In the genomic region with DNA sequence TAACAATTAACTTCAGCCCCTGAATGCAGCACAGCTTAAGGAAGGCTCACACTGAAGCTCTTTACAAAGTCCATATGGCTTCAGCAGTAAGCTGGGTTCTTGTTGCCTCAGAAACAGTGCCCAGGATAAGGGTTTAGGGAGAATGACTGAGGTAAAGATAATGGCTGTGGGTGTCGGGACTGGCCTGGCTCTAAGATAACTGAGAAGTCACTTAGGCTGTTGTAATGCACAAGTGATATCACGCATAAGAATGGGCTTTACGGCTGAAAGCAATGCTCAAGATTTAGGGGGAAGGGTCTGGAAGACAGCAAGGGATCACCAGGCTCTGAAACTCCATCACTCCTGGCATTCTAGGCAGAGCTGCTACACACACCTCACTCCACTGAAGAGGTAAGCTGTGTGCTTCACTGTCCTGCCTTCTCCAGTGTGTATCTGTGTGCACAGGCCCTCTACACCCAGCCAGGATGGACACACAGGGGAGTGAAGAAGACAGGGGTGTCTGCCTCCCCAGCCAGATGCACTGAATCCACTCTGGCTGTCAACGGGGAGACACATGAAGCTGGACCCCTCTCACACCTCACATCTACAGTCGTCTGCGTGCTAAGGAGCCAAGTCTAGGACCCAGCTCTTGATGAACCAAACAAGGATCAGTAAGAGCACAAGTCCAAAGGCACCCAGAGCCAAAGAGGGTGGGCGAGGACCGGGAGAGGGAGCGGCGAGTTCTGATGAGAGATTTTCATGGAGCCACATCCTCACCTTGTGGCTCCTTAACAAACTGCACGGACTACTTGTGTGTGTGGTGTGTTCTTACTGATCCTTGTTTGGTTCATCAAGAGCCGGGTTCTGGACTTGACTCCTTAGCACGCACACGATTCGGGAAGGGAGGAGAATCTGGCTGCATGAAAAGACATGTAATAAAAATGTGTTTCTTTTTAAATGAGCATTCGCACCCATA, we compare ENCODE assay signal across 11 mouse cellular contexts. TPM values are rescaled to one million over a fixed set of nuclear protein-coding genes. Genes with fewer than 3 reads are reported as not detected.
DNase-seq lines count a peak whose midpoint lies in the region; ATAC-seq and TF ChIP-seq lines count a peak whose summit lies in the region.
"Had no signal": no experiment of that assay in that cellular context is flagged by ENCODE, and none has a peak within 500 bp of the region (broad histone marks: within the 10 kb centered on the region; RNA-seq: fewer than 3 reads in every experiment).

No protein-coding gene starts in this region.

- peaks cover 28% of the 10 kb centered on the region for H3K36me3 ChIP-seq in intestine, postnatal 0 days (ENCODE audit: control insufficient read depth, insufficient read depth)
- peaks cover 13% of the 10 kb centered on the region for H3K36me3 ChIP-seq in intestine, embryonic 15.5 days
- peaks cover 43% of the 10 kb centered on the region for H3K36me3 ChIP-seq in liver, embryonic 12.5 days
- H3K36me3 ChIP-seq in forebrain, embryonic 12.5 days (replicated peaks): peaks cover 31% of the 10 kb centered on the region

- H3K27ac ChIP-seq in intestine, postnatal 0 days (ENCODE audit: low read depth, low read length): no peak overlapping the region
- no peak overlapping the region for H3K27ac ChIP-seq in intestine, embryonic 15.5 days
- peak overlapping the region; percentile 18; the same call in 1 of the 2 replicates for H3K27ac ChIP-seq in liver, embryonic 12.5 days
- H3K27ac ChIP-seq in forebrain, embryonic 12.5 days: no peak overlapping the region

- peak; percentile 73 for DNase-seq in ES-CJ7 (ENCODE audit: low read depth, low spot score)
- peak; percentile 33 for DNase-seq in c-Kit-positive CD71-positive TER-119-positive erythroid progenitor cells, embryonic 14.5 days (ENCODE audit: low spot score)
- no peak for DNase-seq in urinary bladder, postnatal 4 days (ENCODE audit: low spot score in 2 of 2)
- DNase-seq: adrenal gland, postnatal 25 days; cerebellum, adult 9-10 months; kidney, adult 9 months; lung, postnatal 10 days had no signal

- H3K9me3 ChIP-seq in intestine, postnatal 0 days (ENCODE audit: control insufficient read depth): no peaks in the 10 kb centered on the region
- no peaks in the 10 kb centered on the region for H3K9me3 ChIP-seq in intestine, embryonic 15.5 days
- no peaks in the 10 kb centered on the region for H3K9me3 ChIP-seq in liver, embryonic 12.5 days (replicated peaks)
- no peaks in the 10 kb centered on the region for H3K9me3 ChIP-seq in forebrain, embryonic 12.5 days

- no peak for ATAC-seq in intestine, postnatal 0 days
- ATAC-seq in intestine, embryonic 15.5 days: no peak
- ATAC-seq in liver, embryonic 12.5 days: peak; percentile 35
- no peak for ATAC-seq in forebrain, embryonic 12.5 days (ENCODE audit: low FRiP score)

- 0 out of 2 replicates have a peak, but pooled peaks cover 2% of the 10 kb centered on the region for H3K4me1 ChIP-seq in intestine, postnatal 0 days (replicated peaks; ENCODE audit: control insufficient read depth, insufficient read depth, low read length)
- H3K4me1 ChIP-seq in intestine, embryonic 15.5 days (replicated peaks): peaks cover 19% of the 10 kb centered on the region
- H3K4me1 ChIP-seq in liver, embryonic 12.5 days: peaks cover 65% of the 10 kb centered on the region
- H3K4me1 ChIP-seq in forebrain, embryonic 12.5 days: peaks cover 42% of the 10 kb centered on the region

- no peak overlapping the region for H3K4me3 ChIP-seq in intestine, postnatal 0 days (ENCODE audit: low read depth, low read length)
- H3K4me3 ChIP-seq in intestine, embryonic 15.5 days (replicated peaks): no peak overlapping the region
- no peak overlapping the region for H3K4me3 ChIP-seq in liver, embryonic 12.5 days
- H3K4me3 ChIP-seq in forebrain, embryonic 12.5 days (replicated peaks): no peak overlapping the region

- H3K4me2 ChIP-seq in intestine, postnatal 0 days (replicated peaks; ENCODE audit: low read depth): no peak overlapping the region
- no peak overlapping the region for H3K4me2 ChIP-seq in intestine, embryonic 15.5 days (replicated peaks)
- peak overlapping the region; percentile 22 for H3K4me2 ChIP-seq in liver, embryonic 12.5 days
- H3K4me2 ChIP-seq in forebrain, embryonic 12.5 days: no peak overlapping the region

- TF ChIP-seq CTCF in intestine, postnatal 0 days (IDR thresholded peaks at IDR 0.05; ENCODE audit: low read depth): peak; percentile 47

- no peaks in the 10 kb centered on the region for H3K27me3 ChIP-seq in intestine, postnatal 0 days (replicated peaks; ENCODE audit: control insufficient read depth, insufficient read depth, low read length)
- no peaks in the 10 kb centered on the region for H3K27me3 ChIP-seq in intestine, embryonic 15.5 days (replicated peaks)
- H3K27me3 ChIP-seq in liver, embryonic 12.5 days (replicated peaks): no peaks in the 10 kb centered on the region
- H3K27me3 ChIP-seq in forebrain, embryonic 12.5 days: no peaks in the 10 kb centered on the region

- 85% methylated on average over 16 of the region's 16 CpGs for WGBS in intestine, postnatal 0 days
- 85% methylated on average over 16 of the region's 16 CpGs for WGBS in intestine, embryonic 15.5 days
- WGBS in liver, embryonic 12.5 days (ENCODE audit: insufficient replicate concordance): 69% methylated on average over 16 of the region's 16 CpGs
- 83% methylated on average over 16 of the region's 16 CpGs for WGBS in forebrain, embryonic 12.5 days

- no peak overlapping the region for H3K9ac ChIP-seq in intestine, postnatal 0 days (ENCODE audit: low read depth, low read length)
- no peak overlapping the region for H3K9ac ChIP-seq in intestine, embryonic 15.5 days
- no peak overlapping the region for H3K9ac ChIP-seq in liver, embryonic 12.5 days
- H3K9ac ChIP-seq in forebrain, embryonic 12.5 days: no peak overlapping the region

RNA-seq across cellular contexts. Expression of a gene that starts 4.6 kb away (rescaled TPM):
- polyA plus RNA-seq in intestine, postnatal 0 days (2015; fragmentation: Nextera tagmentation; extraction: Ambion mirVana): 6.3 and 6.5 TPM in 2 replicates
- 22.4 and 24.5 TPM in 2 replicates for polyA plus RNA-seq in intestine, embryonic 15.5 days (2015; fragmentation: Nextera tagmentation; extraction: Ambion mirVana)
- 14.3 and 15.1 TPM in 2 replicates for polyA plus RNA-seq in liver, embryonic 12.5 days (2016; fragmentation: Nextera tagmentation; extraction: Ambion mirVana)
- 36.3 and 41.2 TPM in 2 replicates for polyA plus RNA-seq in forebrain, embryonic 12.5 days (2016; fragmentation: Nextera tagmentation; extraction: Ambion mirVana)

RNA-seq across cellular contexts. Expression of a gene that starts 43.4 kb away (rescaled TPM):
- polyA plus RNA-seq in intestine, postnatal 0 days (2015; fragmentation: Nextera tagmentation; extraction: Ambion mirVana): 761 and 762 TPM in 2 replicates
- polyA plus RNA-seq in intestine, embryonic 15.5 days (2015; fragmentation: Nextera tagmentation; extraction: Ambion mirVana): 329 and 363 TPM in 2 replicates
- polyA plus RNA-seq in liver, embryonic 12.5 days (2016; fragmentation: Nextera tagmentation; extraction: Ambion mirVana): 130 and 132 TPM in 2 replicates
- polyA plus RNA-seq in forebrain, embryonic 12.5 days (2016; fragmentation: Nextera tagmentation; extraction: Ambion mirVana): 270 and 283 TPM in 2 replicates

Comparison
In these comparisons a context has a peak if more than half of its experiments do, and no peak if none do; other contexts are left out.
1. DNase-seq: peak in ES-CJ7 (single experiment) and c-Kit-positive CD71-positive TER-119-positive erythroid progenitor cells, embryonic 14.5 days (single experiment); none in urinary bladder, postnatal 4 days (0 of 2).